Mouse (Mus musculus): ENCODE results near the gene Slc25a11. TPM values are rescaled to one million over a fixed set of nuclear protein-coding genes. Genes with fewer than 3 reads are reported as not detected.
A peak's percentile ranks its signal among the peaks of the same experiment; 100 is the strongest.

Gene Slc25a11
- total RNA-seq, 1 experiment from 2014 or later = 41.1 TPM

DNA sequence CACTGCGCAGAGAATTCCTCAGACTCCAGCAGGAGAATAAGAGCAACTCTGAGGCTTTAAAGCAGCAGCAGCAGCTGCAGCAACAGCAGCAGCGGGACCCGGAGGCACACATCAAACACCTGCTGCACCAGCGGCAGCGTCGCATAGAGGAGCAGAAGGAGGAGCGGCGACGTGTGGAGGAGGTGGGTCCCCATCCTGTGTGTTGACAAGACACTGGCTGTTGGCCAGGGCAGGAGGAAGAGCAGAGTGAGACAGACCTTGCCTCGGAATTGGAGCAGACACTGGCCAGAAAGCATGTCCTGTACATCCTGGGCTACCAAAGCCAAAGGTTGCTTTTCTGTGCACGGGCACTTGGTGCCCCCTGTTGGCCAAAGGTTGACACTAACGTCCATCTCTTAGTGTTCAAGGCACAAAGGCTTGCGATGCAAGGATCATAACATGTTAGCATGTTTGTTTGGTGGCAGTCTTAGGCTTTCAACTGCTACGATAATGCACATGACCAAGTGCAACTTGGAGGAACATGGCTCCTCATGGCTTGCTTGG is 42.2 kb downstream of the Slc25a11 start:
- peak; percentile 74 for ATAC-seq (replicated peaks; ENCODE audit: insufficient number of reproducible peaks, low FRiP score, low TSS enrichment, poor library complexity, severe bottlenecking)

DNA sequence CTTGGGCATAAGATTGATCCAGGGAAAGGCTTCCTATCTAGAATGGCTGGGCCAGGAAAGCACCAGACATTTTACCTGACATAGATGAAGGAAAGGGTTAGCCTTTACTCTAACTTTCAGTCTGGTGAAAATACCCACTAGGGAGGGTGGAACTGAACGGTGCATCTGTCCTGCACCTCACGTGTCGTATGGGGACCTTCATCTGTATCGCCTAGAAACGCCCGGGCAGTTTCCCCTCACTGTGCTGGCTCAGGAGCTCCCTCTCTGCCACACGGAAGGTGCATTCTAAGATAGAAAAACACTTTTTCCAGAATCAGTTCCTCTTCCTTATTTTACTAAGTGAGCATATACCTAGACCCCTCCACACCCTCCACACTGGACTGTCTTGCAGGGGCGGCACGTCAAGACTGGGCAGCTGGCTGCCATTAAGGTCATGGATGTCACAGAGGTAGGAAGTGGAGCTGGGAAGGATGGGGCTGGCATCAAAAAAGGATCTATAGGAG is 48.8 kb downstream of the Slc25a11 start:
- ATAC-seq (replicated peaks; ENCODE audit: insufficient number of reproducible peaks, low FRiP score, low TSS enrichment, poor library complexity, severe bottlenecking) = no peak

DNA sequence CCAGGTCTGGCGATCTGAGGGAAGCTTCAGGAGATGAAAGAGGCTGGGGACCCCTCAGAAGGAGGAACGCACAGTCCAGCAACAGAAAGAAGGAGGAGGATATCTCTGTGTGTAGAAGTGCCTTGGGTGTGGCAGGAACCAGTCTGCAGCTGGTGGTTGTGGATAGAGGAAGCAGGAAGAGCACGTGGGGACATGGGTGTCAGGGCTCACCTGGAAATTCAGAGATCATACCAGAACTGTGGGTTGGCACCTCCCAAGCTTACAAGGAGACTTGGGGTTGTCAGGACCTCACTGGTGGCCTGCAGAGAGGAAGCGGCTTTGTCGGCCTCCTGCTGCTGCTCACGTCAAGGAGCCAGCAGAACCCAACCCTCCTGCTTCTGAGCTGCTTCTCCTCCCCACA is 50.0 kb downstream of the Slc25a11 start:
- peak; percentile 40 for ATAC-seq (replicated peaks; ENCODE audit: insufficient number of reproducible peaks, low FRiP score, low TSS enrichment, poor library complexity, severe bottlenecking)

DNA sequence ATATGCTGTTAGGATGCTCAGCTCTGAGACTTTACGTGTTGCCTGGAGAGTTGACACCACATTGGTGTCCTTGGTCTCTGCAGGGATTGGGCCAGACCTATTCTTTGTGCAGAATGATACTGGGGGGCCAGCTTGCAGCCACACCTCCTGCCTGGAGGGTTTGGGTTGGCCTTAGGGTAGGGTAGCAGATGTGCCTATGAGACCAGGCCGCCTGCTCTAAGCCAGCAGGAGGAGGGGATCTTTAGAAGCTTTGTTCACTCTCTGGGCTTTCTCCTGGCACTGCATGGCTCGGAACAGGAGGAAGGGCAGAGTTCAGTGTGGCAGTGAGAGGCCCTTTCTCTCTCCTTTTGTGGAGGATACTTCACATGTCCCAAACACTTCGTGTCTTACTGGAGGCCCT is 51.2 kb downstream of the Slc25a11 start:
- 0 out of 2 replicates have a peak, but pooled peaks have one; percentile 7 for ATAC-seq (replicated peaks; ENCODE audit: insufficient number of reproducible peaks, low FRiP score, low TSS enrichment, poor library complexity, severe bottlenecking)

DNA sequence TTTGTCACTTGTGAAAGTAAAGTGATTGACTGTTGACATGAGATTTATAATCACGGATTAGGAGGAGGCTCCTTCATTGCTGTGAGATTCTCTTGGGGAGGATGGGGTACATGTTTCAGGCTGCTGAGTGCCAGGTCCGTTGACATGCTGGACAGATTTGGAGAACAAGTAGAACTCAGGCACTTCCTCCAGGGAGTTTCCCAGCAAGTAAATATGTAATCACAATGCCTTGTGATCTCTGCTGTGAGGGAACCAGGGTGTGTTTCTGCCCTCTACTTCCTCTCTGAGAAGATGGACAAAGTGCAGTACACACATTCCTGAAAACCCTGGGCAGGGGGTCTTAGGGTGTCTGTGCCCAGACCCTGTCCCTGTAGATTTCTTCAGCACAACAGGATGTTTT is 51.6 kb downstream of the Slc25a11 start:
- peak; percentile 71 for ATAC-seq (replicated peaks; ENCODE audit: insufficient number of reproducible peaks, low FRiP score, low TSS enrichment, poor library complexity, severe bottlenecking)

DNA sequence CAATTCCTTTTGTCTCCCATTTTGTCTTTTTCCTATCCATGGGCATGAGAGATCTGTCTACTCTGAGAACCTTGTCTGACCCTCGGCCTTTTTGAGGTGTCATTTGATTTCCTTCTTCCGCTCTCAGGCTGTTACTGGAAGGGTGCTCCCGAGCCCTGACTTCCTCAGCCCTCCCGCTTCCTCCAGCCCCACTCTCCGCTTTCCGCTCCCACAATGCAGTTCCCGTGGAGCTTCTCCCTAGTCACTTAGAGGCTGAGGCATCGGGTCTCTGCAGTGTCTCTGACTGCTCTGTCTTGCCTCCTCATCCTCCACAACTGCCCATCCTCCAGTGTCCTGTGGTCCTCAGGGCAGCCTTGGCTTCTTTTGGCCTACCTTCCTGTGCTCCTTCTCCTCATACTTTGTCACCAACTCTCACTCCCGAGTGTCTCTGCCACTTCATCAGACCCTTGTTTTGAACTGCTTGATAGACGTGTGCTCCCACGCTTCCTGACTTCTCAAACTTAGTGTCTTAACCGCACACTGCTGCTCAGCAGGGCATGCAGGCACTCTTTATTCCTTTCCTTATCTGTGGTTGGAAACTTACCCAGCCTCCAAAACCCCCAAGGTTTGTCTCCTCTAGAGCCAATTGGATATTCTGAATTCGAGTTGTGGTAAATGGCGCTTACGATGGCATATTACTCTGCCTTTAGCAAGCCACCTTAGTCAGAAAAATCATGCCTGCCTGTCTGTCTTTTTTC is 52.9 kb downstream of the Slc25a11 start:
- no peak for ATAC-seq (replicated peaks; ENCODE audit: insufficient number of reproducible peaks, low FRiP score, low TSS enrichment, poor library complexity, severe bottlenecking)

Other genes starting within 250 kb of the Slc25a11 start
- 1.6 to 4.9 TPM (median 2.1 TPM) in 3 replicates for gene Pelp1, start 237.4 kb downstream of the Slc25a11 start, total RNA-seq (2017)
- gene Arrb2, start 214.8 kb downstream of the Slc25a11 start, total RNA-seq (2017) = 94.2 to 148 TPM (median 113 TPM) in 3 replicates
- 37.7 to 56.2 TPM (median 52.1 TPM) in 3 replicates for gene Med11, start 195.6 kb downstream of the Slc25a11 start, total RNA-seq (2017)
- 0.21 TPM in 1 of 3 replicates, not detected in the others for gene Zmynd15, start 188.0 kb downstream of the Slc25a11 start, total RNA-seq (2017)
- 1.6 to 3.5 TPM (median 2.8 TPM) in 3 replicates for gene Cxcl16, start 187.5 kb downstream of the Slc25a11 start, total RNA-seq (2017)
- not detected in 3 replicates for gene Tm4sf5, start 142.2 kb downstream of the Slc25a11 start, total RNA-seq (2017)
- gene Vmo1, start 132.9 kb downstream of the Slc25a11 start, total RNA-seq (2017) = not detected in 3 replicates
- not detected in 3 replicates for gene Gltpd2, start 128.3 kb downstream of the Slc25a11 start, total RNA-seq (2017)
- gene Psmb6, start 122.1 kb downstream of the Slc25a11 start, total RNA-seq (2017) = 181 to 224 TPM (median 209 TPM) in 3 replicates
- gene Gm40193, start 114.5 kb downstream of the Slc25a11 start, total RNA-seq (2017) = not detected in 3 replicates
- 5.1 to 22.0 TPM (median 11.1 TPM) in 3 replicates for gene Pld2, start 107.4 kb downstream of the Slc25a11 start, total RNA-seq (2017)
- 50.8 to 81.3 TPM (median 55.8 TPM) in 3 replicates for gene Mink1, start 84.6 kb downstream of the Slc25a11 start, total RNA-seq (2017)
- gene 4930544D05Rik, start 31.6 kb downstream of the Slc25a11 start, total RNA-seq (2017) = not detected in 3 replicates
- 2.1 to 17.4 TPM (median 5.5 TPM) in 3 replicates for gene Chrne, start 28.3 kb downstream of the Slc25a11 start, total RNA-seq (2017)
- gene Gp1ba, start 8.4 kb downstream of the Slc25a11 start, total RNA-seq (2017) = 0.57 to 3.3 TPM in 2 of 3 replicates, not detected in the other
- 89.4 to 129 TPM (median 90.9 TPM) in 3 replicates for gene Rnf167, start 244 bp downstream of the Slc25a11 start, total RNA-seq (2017)
- gene Pfn1, start 7.2 kb upstream of the Slc25a11 start, total RNA-seq (2017) = 527 to 871 TPM (median 568 TPM) in 3 replicates
- gene Eno3, start 9.7 kb upstream of the Slc25a11 start, total RNA-seq (2017) = 236 to 452 TPM (median 414 TPM) in 3 replicates
- gene Spag7, start 21.9 kb upstream of the Slc25a11 start, total RNA-seq (2017) = 49.1 to 78.2 TPM (median 76.7 TPM) in 3 replicates
- 8.9 to 20.6 TPM (median 15.7 TPM) in 3 replicates for gene Camta2, start 40.6 kb upstream of the Slc25a11 start, total RNA-seq (2017)
- 0.53 TPM in 1 of 3 replicates, not detected in the others for gene Inca1, start 52.7 kb upstream of the Slc25a11 start, total RNA-seq (2017)
- 27.3 to 30.6 TPM (median 30.3 TPM) in 3 replicates for gene Kif1c, start 53.1 kb upstream of the Slc25a11 start, total RNA-seq (2017)
- 2.1 to 6.5 TPM (median 2.1 TPM) in 3 replicates for gene Zfp3, start 116.7 kb upstream of the Slc25a11 start, total RNA-seq (2017)
- 13.5 to 64.4 TPM (median 25.6 TPM) in 3 replicates for gene Scimp, start 165.1 kb upstream of the Slc25a11 start, total RNA-seq (2017)
- 69.4 to 95.6 TPM (median 71.4 TPM) in 3 replicates for gene Rabep1, start 197.3 kb upstream of the Slc25a11 start, total RNA-seq (2017)